Comparison of ENCODE assay signal across 14 mouse cellular contexts in genomic region chr9:48407549-48408327, GRCm38 (mm10). TPM values are rescaled to one million over a fixed set of nuclear protein-coding genes. Genes with fewer than 3 reads are reported as not detected.
DNase-seq lines count a peak whose midpoint lies in the region; ATAC-seq and TF ChIP-seq lines count a peak whose summit lies in the region.
"Had no signal": no experiment of that assay in that cellular context is flagged by ENCODE, and none has a peak within 500 bp of the region (broad histone marks: within the 10 kb centered on the region; RNA-seq: fewer than 3 reads in every experiment).

No protein-coding gene starts in this region.

- TF ChIP-seq POLR2A in CH12.LX (IDR thresholded peaks at IDR 0.05; ENCODE audit: low read depth, low read length) = no peak
- no peak for TF ChIP-seq POLR2A in embryonic fibroblast, embryonic 13.5 days (IDR thresholded peaks at IDR 0.05; ENCODE audit: low read depth, low read length)

- peaks cover 6% of the 10 kb centered on the region for H3K9me3 ChIP-seq in CH12.LX (replicated peaks; ENCODE audit: low read length)
- no peaks in the 10 kb centered on the region for H3K9me3 ChIP-seq in forebrain, postnatal 0 days (ENCODE audit: low read length)
- H3K9me3 ChIP-seq: embryonic facial prominence, embryonic 13.5 days; forebrain, embryonic 15.5 days; hindbrain, embryonic 15.5 days; midbrain, embryonic 13.5 days had no signal

- in situ Hi-C loops in CH12.LX (cut with MboI; ENCODE audit: low pct_ligation_motif_present, low pct_unique_long_range_greater_than_20kb, low sequenced_read_pairs) = no loop called here

- H3K9ac ChIP-seq in CH12.LX (ENCODE audit: insufficient read depth, low read depth) = no peak overlapping the region
- no peak overlapping the region for H3K9ac ChIP-seq in forebrain, postnatal 0 days
- H3K9ac ChIP-seq: embryonic facial prominence, embryonic 13.5 days; forebrain, embryonic 15.5 days; hindbrain, embryonic 15.5 days; midbrain, embryonic 13.5 days had no signal

- peaks cover 32 to 67% of the 10 kb centered on the region in 2 experiments for H3K36me3 ChIP-seq in CH12.LX (replicated peaks in 1 of 2; ENCODE audit: control insufficient read depth in 1 of 2, insufficient read depth in 1 of 2, low read length in 1 of 2)
- no peaks in the 10 kb centered on the region for H3K36me3 ChIP-seq in forebrain, postnatal 0 days (ENCODE audit: insufficient read depth)
- H3K36me3 ChIP-seq: embryonic facial prominence, embryonic 13.5 days; forebrain, embryonic 15.5 days; hindbrain, embryonic 15.5 days; midbrain, embryonic 13.5 days had no signal

- no peak overlapping the region for H3K27ac ChIP-seq in CH12.LX (ENCODE audit: insufficient read depth, low read depth)
- H3K27ac ChIP-seq in embryonic fibroblast, embryonic 13.5 days (ENCODE audit: insufficient read depth, low read length) = peak overlapping the region; percentile 60; the same call in 1 of the 2 replicates
- H3K27ac ChIP-seq in forebrain, postnatal 0 days (ENCODE audit: low read depth, low read length) = no peak overlapping the region
- H3K27ac ChIP-seq: embryonic facial prominence, embryonic 13.5 days; forebrain, embryonic 15.5 days; hindbrain, embryonic 15.5 days; left cerebral cortex, adult 2 months; midbrain, embryonic 13.5 days had no signal

- H3K79me2 ChIP-seq in CH12.LX (replicated peaks; ENCODE audit: control insufficient read depth, extremely low read depth, insufficient read depth, poor library complexity, severe bottlenecking) = peaks cover 25% of the 10 kb centered on the region

- TF ChIP-seq EP300 in CH12.LX (IDR thresholded peaks at IDR 0.05; ENCODE audit: low read length) = no peak

- H3K4me2 ChIP-seq in CH12.LX (ENCODE audit: insufficient read depth, low read depth, poor library complexity, severe bottlenecking) = no peak overlapping the region
- no peak overlapping the region for H3K4me2 ChIP-seq in forebrain, postnatal 0 days (ENCODE audit: low read depth)
- H3K4me2 ChIP-seq: embryonic facial prominence, embryonic 13.5 days; forebrain, embryonic 15.5 days; hindbrain, embryonic 15.5 days; midbrain, embryonic 13.5 days had no signal

- H3K4me3 ChIP-seq in CH12.LX (replicated peaks in 1 of 3; ENCODE audit: low read depth in 2 of 3, low read length in 2 of 3, poor library complexity in 1 of 3) = no peak overlapping the region
- no peak overlapping the region for H3K4me3 ChIP-seq in embryonic fibroblast, embryonic 13.5 days (ENCODE audit: insufficient read depth, low read length)
- H3K4me3 ChIP-seq in forebrain, postnatal 0 days (ENCODE audit: low read depth, low read length) = no peak overlapping the region
- H3K4me3 ChIP-seq: embryonic facial prominence, embryonic 13.5 days; forebrain, embryonic 15.5 days; hindbrain, embryonic 15.5 days; left cerebral cortex, adult 2 months; midbrain, embryonic 13.5 days had no signal

- 79% methylated on average over 10 of the region's 10 CpGs for WGBS in forebrain, postnatal 0 days

- TF ChIP-seq RAD21 in CH12.LX (IDR thresholded peaks at IDR 0.05; ENCODE audit: low read depth, low read length) = no peak

- peak; percentile 2 for DNase-seq in kidney, postnatal 14 days
- DNase-seq in kidney, adult 18-20 months = no peak
- DNase-seq in 3134 (ENCODE audit: extremely low read depth, insufficient read length, low spot score) (peak; percentile 75), CH12.LX (ENCODE audit: extremely low read depth) (no peak)
- no peak for DNase-seq in cerebellum, adult 18-20 months
- DNase-seq in forebrain, postnatal 0 days = no peak
- DNase-seq: cerebellum, postnatal 14 days; retina, postnatal 1 day had no signal

- H3K4me1 ChIP-seq in CH12.LX (ENCODE audit: control insufficient read depth in 1 of 2, insufficient read depth in 2 of 2) = peaks cover 0 to 29% of the 10 kb centered on the region in 2 experiments; a peak in 2 of 4 replicates
- H3K4me1 ChIP-seq in embryonic fibroblast, embryonic 13.5 days (ENCODE audit: control insufficient read depth, insufficient read depth, low read length) = no peaks in the 10 kb centered on the region
- no peaks in the 10 kb centered on the region for H3K4me1 ChIP-seq in forebrain, postnatal 0 days (ENCODE audit: insufficient read depth)
- H3K4me1 ChIP-seq: embryonic facial prominence, embryonic 13.5 days; forebrain, embryonic 15.5 days; hindbrain, embryonic 15.5 days; midbrain, embryonic 13.5 days had no signal

- dilution Hi-C loops in CH12.LX (cut with MboI; ENCODE audit: extremely low pct_ligation_motif_present, extremely low pct_unique_long_range_greater_than_20kb, low sequenced_read_pairs) = no loop called here

- no peaks in the 10 kb centered on the region for H3K27me3 ChIP-seq in CH12.LX (replicated peaks)
- no peaks in the 10 kb centered on the region for H3K27me3 ChIP-seq in forebrain, postnatal 0 days (ENCODE audit: insufficient read depth, low read length)
- H3K27me3 ChIP-seq: embryonic facial prominence, embryonic 13.5 days; forebrain, embryonic 15.5 days; hindbrain, embryonic 15.5 days; midbrain, embryonic 13.5 days had no signal

- TF ChIP-seq CTCF in CH12.LX (conservative IDR thresholded peaks at IDR 0.05 in 1 of 2, IDR thresholded peaks at IDR 0.05 in 1 of 2; ENCODE audit: low read depth in 2 of 2, low read length in 2 of 2) = no peak
- no peak for TF ChIP-seq CTCF in embryonic fibroblast, embryonic 13.5 days (IDR thresholded peaks at IDR 0.05; ENCODE audit: borderline replicate concordance, insufficient read depth, low read length)
- TF ChIP-seq CTCF in forebrain, postnatal 0 days (IDR thresholded peaks at IDR 0.05; ENCODE audit: low read depth) = no peak

- no peak for ATAC-seq in forebrain, postnatal 0 days
- ATAC-seq: forebrain, embryonic 15.5 days; midbrain, embryonic 13.5 days had no signal

TF ChIP-seq in CH12.LX, 34 proteins besides CTCF, POLR2A, EP300 and RAD21:
- TF ChIP-seq POLR2AphosphoS2 (IDR thresholded peaks at IDR 0.05; ENCODE audit: low read depth, low read length) = 0 out of 2 replicates have a peak, but pooled peaks have one; percentile 45
- no peak for TF ChIP-seq ZNF384 (IDR thresholded peaks at IDR 0.05; ENCODE audit: low read depth, low read length)

RNA-seq across cellular contexts. Expression of gene Nxpe2, which starts 54.5 kb away (rescaled TPM):
- total RNA-seq in CH12.LX (2012; rRNA removed) = 19.5 and 22.1 TPM in 2 replicates
- total RNA-seq in CH12.LX (2014; rRNA removed) = 44.3 and 47.7 TPM in 2 replicates
- 25.4 and 30.5 TPM in 2 replicates for polyA plus RNA-seq in CH12.LX (2012; ENCODE audit: insufficient read length, low read depth)
- not detected in 2 replicates for polyA plus RNA-seq in embryonic fibroblast, embryonic 13.5 days (2011; ENCODE audit: insufficient read length, low read depth, missing spikeins)
- not detected in 2 replicates for total RNA-seq in forebrain, postnatal 0 days (2014; rRNA removed)
- polyA plus RNA-seq in forebrain, postnatal 0 days (2015; fragmentation: Nextera tagmentation; extraction: Ambion mirVana) = 0.08 and 0.38 TPM in 2 replicates

Comparison
In these comparisons a context has a peak if more than half of its experiments do, and no peak if none do; other contexts are left out.
1. DNase-seq: peak in kidney, postnatal 14 days (single experiment) and 3134 (single experiment); none in kidney, adult 18-20 months (single experiment), CH12.LX (single experiment), cerebellum, adult 18-20 months (0 of 2) and forebrain, postnatal 0 days (single experiment).
2. RNA of gene Nxpe2, which starts 54.5 kb away (polyA plus RNA-seq): 25.4 to 30.5 TPM in CH12.LX; 0.08 to 0.38 TPM in forebrain, postnatal 0 days and not detected in embryonic fibroblast, embryonic 13.5 days; every median in the first group is over 10 times any median in the second.